Mouse (Mus musculus): ENCODE results near the gene Chst3.
A peak's percentile ranks its signal among the peaks of the same experiment; 100 is the strongest.
"Not testable (repeated sequence)": the region's sequence is repeated elsewhere in the genome, so short reads cannot be mapped to it uniquely, and the experiment has no call there.

Gene Chst3

DNA sequence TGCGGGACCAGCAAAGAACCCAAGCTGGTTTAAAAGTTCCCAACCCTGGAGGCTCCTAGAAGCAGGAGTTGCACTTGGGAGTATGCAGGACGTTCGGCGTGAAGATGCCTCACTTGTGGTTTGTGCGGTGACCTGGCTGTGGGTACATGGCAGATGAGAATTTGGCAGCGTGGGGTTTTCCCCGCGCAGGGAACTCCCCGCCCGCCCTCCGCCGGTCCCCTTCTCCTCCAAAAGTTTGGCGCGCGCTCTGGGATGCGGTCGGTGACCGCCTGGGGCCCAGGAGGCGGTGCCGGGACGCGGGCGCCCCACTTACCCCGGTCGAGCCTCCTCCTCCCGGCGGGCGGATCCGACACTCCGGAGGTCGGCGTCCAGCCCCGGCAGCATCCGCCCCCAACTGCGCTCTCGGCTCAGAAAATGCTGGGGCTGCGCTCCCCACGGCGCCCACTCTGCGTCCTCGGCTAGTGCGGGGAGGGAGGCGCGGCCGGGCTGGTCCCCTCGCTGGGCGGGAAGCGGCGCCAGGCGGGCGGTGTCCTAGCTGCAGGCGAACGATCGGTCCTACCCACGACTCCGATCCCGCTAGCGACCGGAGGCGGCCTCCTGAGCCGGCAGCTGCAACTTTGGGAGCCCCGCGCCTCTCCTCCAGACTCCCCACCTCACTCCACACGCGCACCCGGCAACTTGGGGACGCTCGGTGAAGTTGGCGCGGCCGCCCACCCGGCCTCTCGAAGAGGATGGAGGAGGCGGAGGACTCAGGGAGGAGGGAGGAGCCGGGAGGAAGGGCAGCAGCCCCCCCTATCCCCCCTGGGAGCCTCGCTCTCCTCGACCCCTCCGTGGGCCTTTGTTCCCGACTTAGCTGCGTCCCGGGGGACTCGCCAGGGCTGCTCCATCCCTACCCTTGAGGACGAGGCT lies at the start of gene Chst3:
TSS of gene Chst3 (minus strand) at position 670 of the 909 bp plus-strand sequence.
- DNase-seq, result no peak

DNA sequence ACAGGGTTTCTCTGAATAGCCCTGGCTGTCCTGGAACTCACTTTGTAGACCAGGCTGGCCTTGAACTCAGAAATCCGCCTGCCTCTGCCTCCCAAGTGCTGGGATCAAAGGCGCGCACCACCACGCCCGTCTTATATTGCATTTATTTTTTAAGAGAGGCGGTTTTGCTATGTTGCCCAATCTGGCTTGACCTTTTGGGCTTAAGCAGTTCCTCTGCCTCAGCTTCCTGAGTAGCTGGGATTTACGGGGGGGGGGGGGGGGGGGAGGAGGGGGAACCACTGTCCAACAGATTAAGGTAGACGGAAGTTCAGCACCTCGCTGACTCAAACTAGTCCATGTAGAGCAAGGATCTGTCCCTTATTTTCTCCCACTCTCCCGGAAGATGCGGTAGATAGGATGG lies 49.7 kb upstream of the Chst3 start:
- DNase-seq, result no peak

DNA sequence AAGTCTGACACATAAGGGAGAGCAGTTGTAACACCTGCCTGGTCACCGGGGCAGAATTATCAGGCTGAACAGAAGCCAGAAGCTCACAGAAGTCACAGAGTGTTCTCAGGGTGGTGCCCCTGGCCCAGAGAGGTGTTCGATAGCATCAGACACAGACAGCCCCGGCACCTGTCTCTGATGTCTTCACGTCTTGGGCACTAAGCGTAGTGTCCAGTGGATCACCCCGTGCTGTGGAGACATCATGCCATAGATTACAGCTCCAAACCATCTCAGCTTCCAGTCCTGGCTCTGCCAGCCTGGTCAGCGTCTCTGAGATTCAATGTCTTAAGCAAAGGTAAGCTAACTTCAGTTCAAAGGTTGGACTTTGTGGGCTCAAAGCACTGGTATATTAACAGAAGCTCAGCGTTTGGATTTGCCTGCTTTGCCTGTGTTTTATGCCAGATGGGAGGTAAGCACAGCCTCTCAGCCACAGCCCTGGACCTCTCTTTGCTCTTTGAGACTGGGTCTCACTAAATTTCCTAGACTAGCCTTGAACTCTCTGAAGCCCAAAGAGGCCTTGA lies 47.9 kb upstream of the Chst3 start:
- no peak for DNase-seq

DNA sequence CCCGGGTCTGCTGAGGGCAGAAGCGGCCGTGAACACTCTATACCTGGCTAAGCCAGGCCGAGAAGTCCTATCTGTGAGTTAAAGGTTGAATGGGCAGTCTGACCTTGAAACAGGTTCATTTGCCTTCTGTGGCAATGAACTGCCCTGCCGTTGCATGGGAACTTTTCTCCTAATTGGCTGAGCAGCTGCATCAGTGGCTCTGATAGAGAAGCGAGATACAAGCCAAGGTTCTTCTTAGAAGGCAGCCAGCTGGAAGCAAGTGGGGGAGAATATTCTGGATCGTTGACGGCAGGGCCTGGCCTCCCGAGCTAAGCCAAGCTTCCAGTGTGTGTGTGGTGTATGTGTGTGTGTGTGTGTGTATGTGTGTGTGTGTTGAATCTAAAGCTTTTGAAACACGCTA lies 46.2 kb upstream of the Chst3 start:
- no peak for DNase-seq

DNA sequence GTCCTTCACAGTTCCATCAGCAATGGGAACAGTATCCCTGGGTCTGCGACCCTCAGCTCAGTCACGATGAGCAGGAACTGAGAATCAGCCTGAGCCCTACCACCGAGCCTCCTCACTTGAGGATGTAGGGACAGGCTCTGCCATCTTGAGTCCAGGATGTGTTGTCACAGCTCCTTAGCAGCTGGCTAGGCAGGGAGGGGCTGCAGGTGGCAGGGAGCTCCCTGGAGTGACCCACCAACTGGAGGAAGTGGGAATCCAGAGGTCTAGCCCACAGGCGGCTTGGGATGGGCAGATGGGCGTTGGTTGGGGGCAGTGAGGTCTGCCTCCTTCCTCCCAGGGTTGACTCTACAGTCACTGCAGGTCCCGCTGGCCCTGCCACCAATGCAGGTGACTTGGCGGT lies 44.3 kb upstream of the Chst3 start:
- DNase-seq, result no peak

DNA sequence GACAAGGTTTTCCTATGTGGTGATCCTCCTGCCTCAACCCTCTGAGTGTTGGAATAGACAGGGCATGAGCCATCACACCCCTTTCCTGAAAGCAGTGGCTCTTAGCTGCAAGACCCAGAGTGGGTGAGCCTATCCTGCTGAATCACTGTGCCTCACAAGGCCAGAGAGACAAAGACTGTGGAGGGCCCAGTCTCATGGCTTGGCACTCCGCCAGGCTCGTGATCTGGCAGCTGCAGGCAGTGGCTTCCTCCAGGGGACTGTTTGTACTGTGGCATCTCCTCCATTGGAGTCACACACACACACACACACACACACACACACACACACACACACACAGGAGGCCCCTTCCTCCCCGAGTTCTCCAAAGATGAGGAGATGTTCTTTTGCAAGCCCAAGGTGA lies 43.3 kb upstream of the Chst3 start:
- DNase-seq, result peak; percentile 53

DNA sequence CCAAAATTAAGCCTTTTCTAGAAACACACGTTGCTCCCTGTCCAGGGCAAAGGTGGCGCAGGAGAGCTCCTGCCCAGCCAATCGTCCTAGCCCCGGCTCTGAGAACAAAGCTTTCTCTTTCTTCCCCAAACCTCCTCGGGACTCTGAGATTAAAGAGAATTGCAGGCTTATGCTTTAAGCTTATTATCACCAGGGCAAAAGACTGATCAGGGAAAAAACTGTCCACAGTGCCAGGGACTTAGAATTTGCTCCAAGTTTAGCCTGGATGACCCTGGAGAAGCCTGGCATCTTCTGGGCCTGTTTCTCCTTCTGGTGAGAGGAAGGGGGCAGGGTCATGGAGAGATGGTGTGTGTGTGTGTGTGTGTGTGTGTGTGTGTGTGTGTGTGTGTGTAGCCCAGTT lies 42.5 kb upstream of the Chst3 start:
- no peak for DNase-seq

DNA sequence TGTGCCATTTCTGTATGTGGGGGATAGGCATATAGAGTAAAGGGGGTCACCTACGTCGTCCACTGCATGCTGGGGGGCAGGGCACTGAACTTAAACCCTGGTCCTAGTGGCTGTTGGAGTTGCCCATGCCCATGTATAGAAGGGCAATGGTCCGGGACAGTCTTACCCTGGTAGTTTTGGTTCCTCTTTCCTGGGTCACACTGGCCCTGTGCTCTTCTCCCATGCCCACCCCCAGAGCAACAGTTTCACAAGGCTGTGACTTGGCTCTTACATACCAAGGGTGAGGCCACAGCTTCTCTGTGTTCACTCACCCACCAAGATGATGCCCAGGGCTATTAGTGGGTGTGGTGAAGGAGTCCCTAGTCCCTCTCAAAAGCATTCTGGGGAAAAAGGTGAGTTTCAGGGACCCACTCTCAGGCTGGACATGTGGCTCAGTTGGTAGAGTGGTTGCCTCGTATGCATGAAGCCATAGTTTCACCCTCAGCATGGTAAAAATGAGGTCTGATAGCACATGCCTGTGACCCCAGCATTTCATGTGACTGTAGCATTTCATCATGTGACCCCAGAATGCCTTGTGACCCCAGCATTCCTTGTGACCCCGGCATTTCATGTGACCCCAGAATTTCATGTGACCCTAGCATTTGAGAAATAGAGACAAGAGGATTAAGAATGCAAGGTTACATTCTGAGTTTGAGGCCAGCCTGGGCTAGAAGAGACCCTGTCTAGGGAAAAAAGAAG lies 41.7 kb upstream of the Chst3 start:
- DNase-seq, result no peak

DNA sequence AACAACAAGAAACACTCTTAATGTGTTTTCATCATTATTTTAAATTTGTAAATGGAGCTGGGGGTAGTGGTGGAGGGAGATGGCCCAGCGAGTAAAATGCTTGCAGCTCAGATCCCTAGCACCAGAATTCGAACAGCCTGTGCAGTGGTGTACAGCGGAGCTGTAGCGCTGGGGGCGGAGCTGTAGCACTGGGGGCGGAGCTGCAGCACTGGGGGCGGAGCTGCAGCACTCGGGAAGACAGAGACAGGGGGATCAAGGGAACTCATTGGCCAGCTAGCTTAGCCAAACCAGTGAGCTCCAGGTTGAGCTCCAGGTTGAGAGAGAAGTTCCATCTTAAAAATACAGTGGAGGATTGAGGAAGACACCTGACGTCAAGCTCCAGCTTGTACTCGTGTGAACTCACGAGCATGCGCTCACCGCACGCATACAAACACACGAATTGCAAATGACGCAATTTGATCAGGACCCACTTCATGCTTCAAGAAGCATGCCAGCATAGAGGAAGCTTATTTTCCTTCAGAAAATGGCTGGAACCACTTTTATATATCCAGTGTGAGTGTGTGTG lies 38.3 kb upstream of the Chst3 start:
- no peak for DNase-seq

DNA sequence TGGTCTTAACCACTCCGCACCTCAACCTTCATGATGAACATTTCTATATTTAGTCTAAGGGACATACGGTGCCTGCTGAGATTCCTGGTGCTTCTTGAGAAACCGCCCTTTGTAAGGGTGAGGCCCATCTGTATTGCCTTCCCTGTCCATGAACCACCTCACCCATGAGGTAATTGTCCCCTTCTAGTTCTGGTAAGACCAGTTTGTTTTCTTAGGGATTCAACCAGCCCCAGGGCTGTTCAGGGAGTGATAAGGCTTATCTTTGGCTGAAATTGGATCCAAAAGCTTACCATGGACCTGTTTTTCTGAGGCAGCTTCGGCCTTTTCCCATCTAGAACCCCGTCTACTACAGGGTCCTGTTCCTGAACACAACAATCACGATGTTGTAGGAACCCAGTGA lies 37.0 kb upstream of the Chst3 start:
- DNase-seq, result no peak

DNA sequence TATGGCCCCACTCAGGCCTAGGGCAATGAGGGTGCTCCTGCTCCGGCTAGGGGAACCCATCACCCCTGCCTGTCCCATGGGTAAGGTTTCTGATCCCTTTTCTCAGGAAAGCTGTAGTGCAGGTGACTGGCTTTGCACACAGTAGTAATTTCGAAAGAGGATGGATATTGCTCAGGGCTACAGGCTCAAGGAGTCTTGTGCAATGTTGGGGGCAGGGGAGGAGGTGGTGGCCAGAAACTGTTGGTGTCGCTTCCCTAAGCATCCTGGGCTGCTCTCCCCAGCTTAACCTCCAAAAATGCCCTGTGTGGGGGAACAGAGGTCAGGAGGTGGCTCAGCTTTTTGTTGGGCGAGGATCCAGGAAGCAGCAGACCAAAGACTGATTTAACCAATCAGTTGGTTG lies 33.5 kb upstream of the Chst3 start:
- DNase-seq, result no peak

DNA sequence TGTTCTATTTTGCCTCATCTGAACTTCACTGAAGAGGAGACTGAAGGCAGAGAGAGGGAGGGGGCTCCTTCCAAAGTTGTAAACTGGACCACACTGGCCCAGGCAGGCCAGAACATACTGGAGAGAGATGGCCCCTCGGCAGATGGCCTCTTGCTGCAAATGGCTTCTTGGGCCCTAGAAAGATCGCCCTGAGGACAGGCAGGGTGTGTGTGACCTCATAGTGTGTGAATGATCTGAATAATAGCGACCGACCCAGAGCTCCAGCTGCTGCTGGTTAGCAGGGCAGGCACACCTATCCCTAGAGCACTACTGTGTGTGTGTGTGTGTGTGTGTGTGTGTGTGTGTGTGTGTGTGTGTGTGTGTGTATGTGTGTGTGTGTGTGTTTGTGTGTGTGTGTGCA lies 33.1 kb upstream of the Chst3 start:
- no peak for DNase-seq

DNA sequence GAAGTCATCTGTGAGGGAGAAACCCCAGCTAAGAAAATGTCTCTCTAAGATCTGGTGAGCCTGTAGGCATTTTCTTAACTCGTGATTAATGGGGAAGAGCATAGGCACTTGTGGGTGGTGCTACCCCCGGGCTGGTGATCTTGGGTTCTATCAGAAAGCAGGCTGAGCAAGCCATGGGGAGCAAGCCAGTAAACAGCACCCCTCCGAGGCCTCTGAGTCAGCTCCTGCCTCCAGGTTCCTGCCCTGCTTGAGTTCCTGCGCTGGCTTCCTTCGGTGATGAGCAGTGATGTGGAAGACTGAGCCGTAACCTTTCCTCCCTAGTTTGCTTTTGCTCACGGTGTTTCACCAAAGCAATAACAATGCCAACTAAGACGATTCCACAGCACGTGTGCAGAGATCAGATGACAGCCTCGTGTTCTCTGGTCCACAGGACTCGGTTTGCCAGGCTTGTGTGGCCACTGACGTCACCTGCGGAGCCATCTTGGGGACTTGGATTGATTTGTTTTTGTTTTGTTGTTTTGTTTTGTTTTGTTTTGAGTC lies 31.4 kb upstream of the Chst3 start:
- no peak for DNase-seq

DNA sequence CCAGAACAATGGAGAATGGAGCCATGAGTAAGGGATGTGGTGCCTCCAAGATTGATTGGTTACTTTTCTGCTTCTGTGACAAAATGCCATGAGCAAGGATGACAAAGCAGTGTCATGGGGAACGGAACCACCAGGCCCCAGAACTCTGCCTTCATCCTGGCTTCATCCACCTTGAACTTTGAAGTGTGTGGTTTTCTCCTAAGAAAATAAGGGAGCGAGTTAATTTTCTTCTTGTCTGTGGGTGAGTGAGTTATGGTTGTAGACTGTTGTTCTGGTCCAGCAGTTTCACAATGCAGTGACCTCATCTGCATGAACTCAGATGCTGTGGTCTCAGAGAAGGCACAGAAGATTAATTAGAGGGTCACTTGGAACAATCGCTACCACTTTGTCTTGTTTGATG lies 29.3 kb upstream of the Chst3 start:
- DNase-seq, result not testable (repeated sequence)

DNA sequence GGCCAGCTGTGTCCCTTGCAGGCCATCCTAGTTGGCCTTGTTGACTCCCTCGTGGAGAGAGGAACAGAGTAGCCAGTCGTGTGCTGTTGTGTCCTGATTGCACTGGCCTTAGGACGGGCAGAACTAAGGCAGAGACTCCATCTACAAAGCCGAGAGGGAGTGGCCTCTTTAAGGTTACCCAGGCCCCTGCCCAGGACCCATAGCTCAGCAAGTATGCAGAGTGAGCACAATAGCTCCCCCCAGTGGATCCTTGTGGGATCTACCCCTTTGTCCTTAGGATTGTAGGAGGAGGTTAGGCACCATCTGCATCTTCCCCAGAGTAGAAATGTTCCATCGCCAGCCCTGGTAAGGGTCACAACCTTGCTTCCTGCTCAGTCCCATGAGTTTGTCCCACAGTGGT lies 27.5 kb upstream of the Chst3 start:
- DNase-seq, result peak; percentile 34

DNA sequence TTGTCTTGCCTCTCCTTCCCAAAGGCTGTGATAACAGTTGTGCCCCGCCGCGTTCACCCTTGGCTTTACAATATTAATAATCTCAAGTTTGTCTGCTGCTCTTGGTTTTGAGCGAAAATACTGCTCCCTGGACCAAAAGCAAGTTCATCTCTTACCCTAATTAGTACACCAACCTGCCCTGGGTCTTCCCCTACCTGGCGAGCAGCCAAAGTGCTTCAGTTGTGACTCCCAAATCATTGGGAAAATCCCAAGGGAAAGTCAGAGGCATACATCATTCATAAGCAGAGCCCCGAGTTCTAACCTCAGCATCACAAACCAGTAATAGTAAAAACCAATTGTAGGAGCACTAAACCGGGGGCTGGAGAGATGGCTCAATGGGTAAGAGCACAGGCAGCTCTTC lies 26.6 kb upstream of the Chst3 start:
- no peak for DNase-seq

DNA sequence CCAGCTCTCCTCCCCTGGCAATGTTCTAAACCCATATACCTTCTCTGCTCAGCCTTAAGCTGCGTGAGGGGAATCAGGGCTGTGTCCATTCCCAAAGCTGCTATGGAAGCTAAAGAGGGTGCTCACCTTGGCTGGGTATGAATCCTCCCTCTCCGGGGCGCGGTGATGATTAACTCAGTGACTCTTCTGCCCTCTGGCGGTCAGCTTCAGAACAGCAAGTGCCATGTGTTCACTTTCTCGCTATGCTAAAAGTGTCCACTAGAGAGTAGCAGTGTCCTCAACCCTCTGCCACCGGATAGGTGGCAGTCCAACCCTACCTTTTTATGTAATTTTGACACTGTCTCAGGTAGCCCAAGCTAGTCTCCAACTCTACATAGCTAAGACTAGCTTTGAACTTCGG lies 26.0 kb upstream of the Chst3 start:
- DNase-seq, result peak; percentile 86

DNA sequence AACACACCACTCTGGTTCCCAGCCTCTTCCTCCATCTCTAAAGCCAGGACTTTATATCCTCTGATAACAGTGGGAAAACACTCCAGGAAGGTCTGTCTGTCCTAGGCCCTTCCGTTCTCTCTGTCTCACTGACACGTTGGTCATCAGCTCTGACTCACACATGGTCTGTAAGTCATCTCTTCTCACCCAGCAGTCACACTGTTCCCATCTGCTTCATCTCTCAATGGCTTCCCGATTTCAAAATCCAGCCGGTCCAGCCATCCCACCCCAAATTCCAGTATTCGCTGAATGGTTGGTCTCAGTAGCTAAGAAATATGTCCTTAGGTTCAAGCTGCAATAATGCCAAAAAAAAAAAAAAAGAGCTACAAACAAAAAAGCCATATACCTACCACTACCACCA lies 24.9 kb upstream of the Chst3 start:
- no peak for DNase-seq

DNA sequence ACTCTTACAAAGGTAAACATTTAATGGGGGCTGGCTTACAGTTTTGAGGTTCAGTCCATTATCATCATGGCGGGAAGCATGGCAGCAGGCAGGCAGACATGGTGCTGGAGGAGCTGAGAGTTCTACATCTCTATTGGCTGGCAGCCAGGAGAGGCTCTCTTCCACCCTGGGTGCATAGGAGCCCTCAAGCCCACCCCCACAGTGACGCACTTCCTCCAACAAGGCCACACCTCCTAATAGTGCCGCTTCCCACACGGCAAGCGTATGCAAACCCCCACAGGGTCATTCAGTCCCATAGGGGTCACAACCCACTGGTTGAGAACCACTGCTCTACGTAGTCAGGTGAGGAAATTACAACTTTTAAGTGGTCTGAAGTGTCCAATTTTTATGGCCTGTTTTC lies 21.4 kb upstream of the Chst3 start:
- DNase-seq, result no peak

DNA sequence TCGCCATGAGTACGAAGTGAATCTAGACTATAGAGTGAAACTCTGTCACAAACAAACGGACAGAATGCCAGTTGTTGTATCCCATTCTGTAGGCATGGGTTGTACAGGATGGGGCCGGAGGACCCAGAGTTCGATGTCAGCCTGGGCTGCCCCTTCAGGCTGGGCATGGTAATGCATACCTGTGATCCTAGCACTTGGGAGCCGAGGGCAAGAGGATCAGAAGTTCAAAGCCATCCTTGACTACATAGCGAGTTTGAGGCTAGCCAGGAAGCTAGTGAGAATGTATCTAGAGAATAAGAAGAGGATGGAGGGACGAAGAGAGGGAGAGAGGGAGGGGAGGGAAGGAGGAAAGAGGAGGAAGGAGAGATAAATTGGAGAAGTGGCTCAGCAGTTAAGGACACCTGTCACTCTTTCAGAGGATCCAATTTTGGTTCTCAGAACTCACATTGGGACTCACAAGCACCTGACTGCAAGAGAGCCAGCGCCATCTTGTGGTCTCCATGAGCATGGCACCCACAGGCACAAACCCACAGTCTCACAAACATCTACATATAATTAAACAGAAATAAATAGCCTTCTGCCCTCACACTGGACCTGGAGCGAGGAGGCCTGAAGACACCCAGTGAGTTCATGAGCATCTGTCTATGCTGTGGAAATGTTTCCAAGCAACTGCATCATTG lies 18.6 kb upstream of the Chst3 start:
- DNase-seq, result peak; percentile 53

DNA sequence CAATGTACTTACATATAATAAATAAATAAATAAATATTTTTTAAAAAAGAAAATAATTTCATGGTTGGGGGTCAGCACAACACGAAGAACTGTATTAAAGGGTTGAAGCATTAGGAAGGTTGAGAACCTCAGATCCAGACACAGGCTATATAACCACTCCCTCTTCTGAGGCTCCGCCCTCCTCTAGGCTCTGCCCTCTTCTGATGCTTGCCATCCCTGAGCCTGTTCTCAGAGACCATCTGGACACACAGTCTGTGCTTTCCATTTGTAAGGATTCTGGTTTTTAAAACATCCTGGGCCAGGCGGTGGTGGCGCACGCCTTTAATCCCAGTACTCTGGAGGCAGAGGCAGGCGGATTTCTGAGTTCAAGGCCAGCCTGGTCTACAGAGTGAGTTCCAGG lies 16.8 kb upstream of the Chst3 start:
- DNase-seq, result not testable (repeated sequence)

DNA sequence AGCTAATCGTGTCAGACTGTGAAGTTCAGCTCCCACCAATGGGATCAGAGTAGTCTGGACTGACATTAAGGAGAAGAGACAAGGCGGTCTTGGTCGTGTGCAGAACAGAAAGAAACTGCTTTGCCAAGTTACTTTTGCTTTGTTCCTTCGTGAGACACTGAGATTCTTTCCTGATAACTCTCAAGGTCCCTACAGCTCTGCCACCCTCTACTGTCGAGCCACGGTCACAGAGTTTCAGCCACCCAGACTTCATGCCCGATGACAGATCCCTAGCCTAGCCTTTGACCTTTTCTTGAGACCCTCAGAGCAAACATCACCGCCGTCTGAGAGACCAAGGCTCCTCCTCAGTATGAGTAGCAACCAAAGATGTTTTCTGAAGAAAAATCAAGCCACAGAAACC lies 14.9 kb upstream of the Chst3 start:
- no peak for DNase-seq
